Mouse (Mus musculus): ENCODE results near the gene Tcap. TPM values are rescaled to one million over a fixed set of nuclear protein-coding genes. Genes with fewer than 3 reads are reported as not detected.

Tcap gene
- total RNA-seq, 1 experiment from 2014 or later, result not detected

DNA sequence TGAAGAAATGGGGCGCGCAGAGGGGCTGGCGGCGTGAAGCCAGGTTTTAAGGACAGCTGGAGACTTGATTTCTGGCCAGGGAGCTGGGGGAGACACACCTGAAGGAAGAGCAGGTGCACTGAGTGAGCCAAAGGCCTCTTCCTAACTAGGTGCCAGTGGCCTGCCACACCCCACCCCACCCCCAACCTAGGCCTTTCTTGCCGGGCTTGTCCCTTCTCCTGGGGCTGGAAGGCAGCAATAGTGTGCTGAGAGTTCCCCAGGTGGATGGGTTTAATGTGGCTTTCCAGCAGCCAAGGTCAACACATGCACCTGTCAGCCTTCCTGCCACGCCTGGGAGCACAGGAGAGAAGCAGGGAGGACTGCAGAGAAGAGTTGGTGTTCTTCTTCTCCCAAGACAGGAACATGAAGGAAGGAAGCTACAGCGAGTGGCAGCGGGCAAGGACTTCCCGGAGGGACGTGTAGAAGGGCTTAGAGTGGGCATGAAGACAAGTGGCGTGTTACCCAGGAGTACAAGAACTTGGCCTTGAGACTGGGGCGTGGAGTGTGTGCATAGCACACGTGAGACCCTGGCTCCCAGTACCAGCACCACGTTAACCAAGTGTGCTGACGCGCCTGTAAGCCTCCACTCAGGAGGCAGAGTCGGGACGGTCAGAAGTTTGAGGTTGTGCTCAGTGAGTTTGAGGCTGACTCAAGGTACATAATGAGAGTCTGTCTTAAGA lies 31.2 kb upstream of the Tcap start:
- no peak for ATAC-seq (replicated peaks; ENCODE audit: insufficient number of reproducible peaks, low FRiP score, low TSS enrichment, poor library complexity, severe bottlenecking)

DNA sequence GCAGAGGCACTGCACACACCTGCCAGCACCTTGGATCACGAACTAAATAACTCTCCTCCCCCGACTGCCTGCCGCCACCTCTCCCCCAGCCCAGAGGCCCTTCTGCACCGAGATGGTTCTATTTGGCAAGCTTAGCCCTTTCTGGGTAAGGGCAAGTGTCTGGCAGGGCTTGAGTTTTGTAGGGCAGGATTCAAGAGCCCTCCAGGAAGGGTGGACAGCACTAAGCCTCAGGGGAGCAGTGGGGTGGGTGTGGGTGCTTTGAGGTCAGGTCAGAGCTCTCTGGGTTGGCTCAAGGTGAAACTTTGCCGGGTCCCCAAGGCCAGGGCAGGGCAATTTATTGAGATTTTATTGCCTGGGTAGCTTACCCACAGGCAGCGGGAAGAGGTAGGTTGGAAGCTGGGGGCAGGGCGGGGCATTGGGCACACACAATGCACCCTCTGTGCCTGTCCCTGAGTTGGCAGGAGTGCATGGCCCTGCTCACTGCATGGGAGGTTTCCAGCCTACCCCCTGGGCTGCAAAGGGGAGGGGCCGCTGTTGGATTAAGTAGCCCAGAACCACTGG lies 29.9 kb upstream of the Tcap start:
- ATAC-seq (replicated peaks; ENCODE audit: insufficient number of reproducible peaks, low FRiP score, low TSS enrichment, poor library complexity, severe bottlenecking), result no peak

GRCm38 (mm10) chr11:98354445-98354844 lies 29.2 kb upstream of the Tcap start:
- ATAC-seq (replicated peaks; ENCODE audit: insufficient number of reproducible peaks, low FRiP score, low TSS enrichment, poor library complexity, severe bottlenecking), result no peak

- no peak for ATAC-seq (replicated peaks; ENCODE audit: insufficient number of reproducible peaks, low FRiP score, low TSS enrichment, poor library complexity, severe bottlenecking)
Observed at GRCm38 (mm10) chr11:98355732-98356299, 27.8 kb upstream of the Tcap start.

GRCm38 (mm10) chr11:98356625-98357394 lies 26.8 kb upstream of the Tcap start:
- ATAC-seq (replicated peaks; ENCODE audit: insufficient number of reproducible peaks, low FRiP score, low TSS enrichment, poor library complexity, severe bottlenecking), result no peak

DNA sequence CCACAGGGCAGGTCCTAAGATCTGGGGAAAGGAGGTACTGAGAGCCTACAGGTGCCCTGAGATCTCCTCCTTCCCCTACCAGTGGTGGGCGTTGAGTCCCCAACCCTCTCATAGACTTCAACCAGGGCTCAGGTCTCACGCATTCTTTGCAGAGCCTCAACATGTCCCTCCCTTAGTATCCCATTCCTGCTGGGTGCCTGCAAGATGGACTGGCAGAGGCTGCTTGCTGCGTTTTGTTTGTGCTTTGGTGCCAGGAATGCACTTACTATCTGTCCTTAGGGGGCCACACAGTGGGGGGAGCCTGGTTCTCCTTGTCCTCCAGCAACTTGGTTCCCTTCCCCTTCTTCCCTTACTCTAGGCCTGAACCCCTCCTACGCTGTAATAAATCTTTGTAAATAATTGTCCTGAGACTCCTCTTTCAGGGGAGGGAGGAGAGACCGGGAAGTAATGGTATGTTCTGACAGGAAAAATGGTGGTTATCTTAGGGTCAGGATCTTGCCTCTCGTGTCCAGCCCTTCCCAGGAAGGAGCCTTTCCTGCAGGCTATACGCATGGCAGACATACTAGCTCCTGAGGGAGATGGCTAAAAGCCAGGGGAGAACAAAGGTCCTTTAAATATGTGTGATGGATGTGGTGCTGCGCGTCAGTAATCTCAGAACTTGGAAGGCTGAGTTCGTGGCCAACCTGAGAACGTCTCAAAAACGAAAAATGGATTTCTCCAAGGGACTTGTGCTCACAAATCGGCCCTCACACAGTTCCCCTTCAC lies 26.0 kb upstream of the Tcap start:
- ATAC-seq (replicated peaks; ENCODE audit: insufficient number of reproducible peaks, low FRiP score, low TSS enrichment, poor library complexity, severe bottlenecking), result no peak

DNA sequence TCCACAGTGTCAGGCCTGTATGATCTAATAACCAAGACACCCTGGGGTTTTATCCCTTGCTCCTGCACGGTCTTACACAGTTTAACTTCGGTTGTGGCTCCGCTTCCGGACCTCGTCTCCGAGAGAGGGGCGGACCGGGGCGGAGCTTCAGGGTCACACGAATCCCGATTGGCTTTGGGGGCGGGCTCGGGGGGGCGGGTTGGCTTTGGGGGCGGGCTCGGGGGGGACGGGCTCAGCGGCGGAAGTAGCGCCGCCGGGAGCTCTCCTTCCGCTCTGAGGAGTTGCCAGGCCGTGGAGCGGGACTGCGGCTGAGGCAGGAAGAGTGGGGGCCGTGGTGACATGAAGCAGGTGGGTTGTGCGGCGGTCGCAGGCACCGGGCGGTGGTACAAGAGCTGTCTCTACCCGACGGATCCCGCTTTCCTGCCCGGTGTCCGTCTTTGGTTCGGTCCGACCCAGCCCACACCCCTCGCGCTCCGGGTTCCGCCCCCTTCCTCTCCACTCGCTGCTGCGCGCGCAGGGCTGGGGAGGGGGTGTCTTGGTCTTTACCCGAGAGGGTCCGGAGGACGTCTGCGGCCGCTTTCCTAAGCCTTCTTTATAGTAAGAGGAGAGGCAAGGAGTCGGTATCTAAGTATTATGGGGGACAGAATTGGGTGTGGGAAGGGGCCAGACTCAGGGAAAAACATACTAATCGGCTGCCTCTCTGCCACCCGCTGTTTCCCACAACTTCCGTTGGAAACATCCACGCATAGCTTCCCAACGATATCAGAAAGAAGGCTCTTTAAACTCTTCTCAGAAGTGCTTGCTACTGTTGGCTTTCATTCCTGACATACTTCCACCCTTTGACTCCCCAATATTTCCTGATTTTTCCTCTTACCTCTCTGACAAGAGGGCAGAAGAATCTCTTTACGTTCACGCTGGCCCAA lies 25.2 kb upstream of the Tcap start, which contains the start of gene Stard3:
Stard3 (plus strand) TSS at position 208 of the 923 bp plus-strand sequence.
- ATAC-seq (replicated peaks; ENCODE audit: insufficient number of reproducible peaks, low FRiP score, low TSS enrichment, poor library complexity, severe bottlenecking), result peak; percentile 78

- ATAC-seq (replicated peaks; ENCODE audit: insufficient number of reproducible peaks, low FRiP score, low TSS enrichment, poor library complexity, severe bottlenecking), result peak; percentile 41
Observed at GRCm38 (mm10) chr11:98360866-98361521, 22.6 kb upstream of the Tcap start.

DNA sequence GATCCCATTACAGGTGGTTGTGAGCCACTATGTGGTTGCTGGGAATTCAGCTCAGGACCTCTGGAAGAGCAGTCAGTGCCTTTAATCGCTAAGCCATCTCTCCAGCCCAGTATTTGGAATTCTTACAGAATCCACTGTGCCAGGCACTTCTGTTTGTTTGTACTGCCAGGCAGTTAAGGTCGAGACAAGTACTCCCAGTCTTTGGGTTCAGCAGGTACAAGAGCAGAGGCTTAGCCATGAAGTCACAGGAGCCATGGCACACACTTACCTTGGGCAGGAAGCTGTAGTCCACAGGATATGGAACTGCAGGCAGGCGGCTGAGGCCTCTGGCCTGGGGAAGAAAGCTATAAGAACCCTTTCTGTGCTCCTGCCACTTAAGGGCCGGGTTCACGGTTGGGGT lies 19.8 kb upstream of the Tcap start:
- no peak for ATAC-seq (replicated peaks; ENCODE audit: insufficient number of reproducible peaks, low FRiP score, low TSS enrichment, poor library complexity, severe bottlenecking)

- ATAC-seq (replicated peaks; ENCODE audit: insufficient number of reproducible peaks, low FRiP score, low TSS enrichment, poor library complexity, severe bottlenecking), result no peak
Observed at GRCm38 (mm10) chr11:98364410-98364809, 19.2 kb upstream of the Tcap start.

DNA sequence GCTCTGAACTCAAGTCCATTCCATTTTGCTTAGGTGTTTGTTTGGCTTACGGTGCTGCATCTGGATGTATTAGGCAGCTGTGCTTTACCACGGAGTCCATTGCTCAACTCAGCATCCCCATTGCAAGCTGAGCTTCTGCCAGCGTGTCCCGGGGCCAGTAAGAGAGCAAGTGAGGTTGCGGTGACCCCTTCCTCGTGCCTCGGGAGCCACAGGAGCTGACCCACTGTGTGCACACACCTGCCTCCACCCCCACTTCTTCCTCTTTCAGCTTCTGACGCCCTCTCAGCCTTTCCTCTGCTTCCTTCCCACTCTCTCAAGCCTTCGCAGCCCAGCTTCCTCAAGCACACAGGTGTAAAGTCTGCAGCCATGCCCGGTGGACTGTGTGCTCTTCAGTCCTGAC lies 17.3 kb upstream of the Tcap start:
- ATAC-seq (replicated peaks; ENCODE audit: insufficient number of reproducible peaks, low FRiP score, low TSS enrichment, poor library complexity, severe bottlenecking), result no peak

GRCm38 (mm10) chr11:98367171-98367862 lies 16.3 kb upstream of the Tcap start:
- ATAC-seq (replicated peaks; ENCODE audit: insufficient number of reproducible peaks, low FRiP score, low TSS enrichment, poor library complexity, severe bottlenecking), result no peak

- ATAC-seq (replicated peaks; ENCODE audit: insufficient number of reproducible peaks, low FRiP score, low TSS enrichment, poor library complexity, severe bottlenecking), result no peak
Observed at GRCm38 (mm10) chr11:98367863-98368186, 15.8 kb upstream of the Tcap start.

GRCm38 (mm10) chr11:98369337-98369736 lies 14.3 kb upstream of the Tcap start:
- ATAC-seq (replicated peaks; ENCODE audit: insufficient number of reproducible peaks, low FRiP score, low TSS enrichment, poor library complexity, severe bottlenecking), result no peak

- ATAC-seq (replicated peaks; ENCODE audit: insufficient number of reproducible peaks, low FRiP score, low TSS enrichment, poor library complexity, severe bottlenecking), result no peak
Observed at GRCm38 (mm10) chr11:98370588-98370987, 13.0 kb upstream of the Tcap start.

- ATAC-seq (replicated peaks; ENCODE audit: insufficient number of reproducible peaks, low FRiP score, low TSS enrichment, poor library complexity, severe bottlenecking), result no peak; the same call in 1 of the 2 replicates
Observed at GRCm38 (mm10) chr11:98371556-98372240, 11.9 kb upstream of the Tcap start.

Measured in monocyte, adult 5-6 weeks (primary cell).